Mouse (Mus musculus) small intestine, adult 2 months (tissue): Measurements from ENCODE around the gene Mrps18a. TPM values are rescaled to one million over a fixed set of nuclear protein-coding genes. Genes with fewer than 3 reads are reported as not detected.

Experiments used
- H3K27ac ChIP-seq: fragments of 200-500 bp; 2 replicates; pipeline ENCODE4 v1.5.1; 2012; ENCODE audit warnings: low read depth, low read length, control low read depth, inconsistent platforms; ENCODE audit not compliant: insufficient read depth
- H3K27me3 ChIP-seq: fragments of 200-500 bp; 2 replicates; pipeline ENCODE4 v1.6.1; 2012; ENCODE audit warnings: mild to moderate bottlenecking, moderate library complexity, low read length, inconsistent platforms; ENCODE audit not compliant: control insufficient read depth, insufficient read depth
- H3K36me3 ChIP-seq: fragments of 200-500 bp; 2 replicates; pipeline ENCODE4 v1.6.1; 2012; ENCODE audit warnings: mild to moderate bottlenecking, low read length, control low read depth, inconsistent platforms; ENCODE audit not compliant: control insufficient read depth, insufficient read depth
- H3K4me1 ChIP-seq: fragments of 200-500 bp; 2 replicates; pipeline ENCODE4 v1.6.1; 2012; ENCODE audit warnings: low read length, inconsistent platforms, mixed read lengths; ENCODE audit not compliant: control insufficient read depth, insufficient read depth, insufficient read length
- H3K4me3 ChIP-seq: fragments of 200-500 bp; 2 replicates; pipeline ENCODE4 v1.5.1; 2012; ENCODE audit warnings: low read depth, mild to moderate bottlenecking, control low read depth, inconsistent platforms, low read length, moderate library complexity
- CTCF ChIP-seq: fragments of 200-500 bp; IDR thresholded peaks from 2 replicates; pipeline ENCODE4 v1.5.1; 2012; ENCODE audit warnings: low read depth, mild to moderate bottlenecking, control low read depth, inconsistent platforms, low read length, moderate library complexity, mixed read lengths; ENCODE audit not compliant: insufficient replicate concordance, insufficient read length; ENCODE audit errors: extremely low read depth
- POLR2A ChIP-seq: fragments of 200-500 bp; IDR thresholded peaks from 2 replicates; pipeline ENCODE4 v1.6.1; 2012; ENCODE audit warnings: low read depth, mild to moderate bottlenecking, control low read depth, inconsistent platforms, low read length, moderate library complexity
- WGBS: fragments of 180-500 bp; shearing (Covaris S2); methylation state at CpG from one replicate; pipeline ENCODE4 v1.1.7; 2018; 5-methylcytosine and 5-hydroxymethylcytosine counted together
- polyA plus RNA-seq: library from polyadenylated mRNA; depleted of rRNA; stranded (reverse); fragments of >200 nt; gene quantifications from 2 replicates; pipeline ENCODE4 v1.2.3, GENCODE M21; 2012; rRNA removed

Gene Mrps18a
- 14.4 and 19.5 TPM in 2 replicates for polyA plus RNA-seq

- WGBS: 5% methylated on average over 38 of the region's 38 CpGs
- H3K27me3 ChIP-seq: peaks cover 2% of the 10 kb centered on the region; the same call in 1 of the 2 replicates
- H3K27ac ChIP-seq: no peak within 1 kb of the TSS
These were observed at the start of gene Mrps18a for GRCm38 (mm10) chr17:46110402-46111289. TSS of gene Mrps18a (plus strand) at chr17:46110986.

GRCm38 (mm10) chr17:46063283-46063973 is 47.4 kb upstream of the Mrps18a start:
- Histone ChIP-seq H3K36me3 (no peaks in the 10 kb centered on the region), H3K4me3 (no peak overlapping the region), H3K27me3 (no peaks in the 10 kb centered on the region), H3K4me1 (peaks cover 11% of the 10 kb centered on the region), H3K27ac (no peak overlapping the region)
- 31% methylated on average over 10 of the region's 10 CpGs for WGBS
- TF ChIP-seq CTCF: no peak
- TF ChIP-seq POLR2A: no peak

More at GRCm38 (mm10) chr17:46110402-46111289, at the start of gene Mrps18a:
- TF ChIP-seq CTCF: no peak
- TF ChIP-seq POLR2A: peak; percentile 84; the same call in 1 of the 2 replicates
- Histone ChIP-seq H3K4me1 (no peaks in the 10 kb centered on the region; the same call in 1 of the 2 replicates), H3K4me3 (peak within 1 kb of the TSS; percentile 96), H3K36me3 (no peaks in the 10 kb centered on the region)

GRCm38 (mm10) chr17:46063974-46064312 is 46.8 kb upstream of the Mrps18a start:
- Histone ChIP-seq H3K4me3 (no peak overlapping the region), H3K36me3 (no peaks in the 10 kb centered on the region), H3K27me3 (no peaks in the 10 kb centered on the region), H3K27ac (no peak overlapping the region), H3K4me1 (peaks cover 7% of the 10 kb centered on the region)
- 49% methylated on average over 6 of the region's 6 CpGs for WGBS
- no peak for TF ChIP-seq POLR2A
- no peak for TF ChIP-seq CTCF

DNA sequence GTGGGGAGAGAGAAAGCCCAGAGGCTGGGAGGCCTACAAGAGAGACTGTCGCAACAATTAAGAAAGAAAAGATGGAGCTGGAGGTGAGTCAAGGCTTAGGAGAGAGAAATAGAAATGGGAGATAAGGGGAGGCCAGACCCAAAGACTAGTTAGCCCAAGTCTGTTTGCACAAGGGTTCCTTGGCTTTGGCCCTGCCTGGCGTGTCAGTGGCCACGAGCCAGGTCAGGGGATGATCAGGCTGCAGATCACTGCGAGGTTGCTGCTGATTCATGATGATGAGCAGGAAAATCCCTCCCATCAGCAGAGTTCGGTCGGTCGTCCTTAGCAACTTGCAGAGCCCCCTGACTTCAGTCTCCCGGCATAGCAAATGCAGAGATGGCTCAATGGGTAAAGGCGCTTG is 40.7 kb upstream of the Mrps18a start:
- Histone ChIP-seq H3K27ac (no peak overlapping the region), H3K4me3 (no peak overlapping the region), H3K4me1 (peaks cover 7% of the 10 kb centered on the region), H3K27me3 (no peaks in the 10 kb centered on the region), H3K36me3 (no peaks in the 10 kb centered on the region)
- 62% methylated on average over 9 of the region's 9 CpGs for WGBS
- TF ChIP-seq POLR2A: no peak
- no peak for TF ChIP-seq CTCF

- H3K27ac ChIP-seq: no peak overlapping the region
- H3K4me3 ChIP-seq: no peak overlapping the region
- H3K27me3 ChIP-seq: no peaks in the 10 kb centered on the region
- peaks cover 11% of the 10 kb centered on the region for H3K4me1 ChIP-seq
- 68% methylated on average over 3 of the region's 3 CpGs for WGBS
- no peaks in the 10 kb centered on the region for H3K36me3 ChIP-seq
- TF ChIP-seq POLR2A (no peak), CTCF (no peak)
These were observed 39.3 kb upstream of the Mrps18a start for GRCm38 (mm10) chr17:46071531-46071930.

GRCm38 (mm10) chr17:46073730-46074301 is 37.0 kb upstream of the Mrps18a start:
- Histone ChIP-seq H3K36me3 (no peaks in the 10 kb centered on the region), H3K27me3 (no peaks in the 10 kb centered on the region), H3K4me1 (peaks cover 11% of the 10 kb centered on the region), H3K27ac (no peak overlapping the region), H3K4me3 (peak overlapping the region; percentile 42)
- TF ChIP-seq POLR2A (peak; percentile 5; the same call in 1 of the 2 replicates), CTCF (no peak)
- WGBS: 2% methylated on average over 23 of the region's 23 CpGs
